Mouse (Mus musculus) cerebellum, adult 11-12 months (tissue): ENCODE measurements at regions not wholly inside any gene's neighbourhood (a gene's known extent, or its start where the extent isn't known, plus 50 kb on each side); places are given as distances from the start of the nearest gene placed in this dataset.

ENCODE experiments used
- DNase-seq: peaks from one replicate; pipeline ENCODE4 v3.0.0; 2022

DNA sequence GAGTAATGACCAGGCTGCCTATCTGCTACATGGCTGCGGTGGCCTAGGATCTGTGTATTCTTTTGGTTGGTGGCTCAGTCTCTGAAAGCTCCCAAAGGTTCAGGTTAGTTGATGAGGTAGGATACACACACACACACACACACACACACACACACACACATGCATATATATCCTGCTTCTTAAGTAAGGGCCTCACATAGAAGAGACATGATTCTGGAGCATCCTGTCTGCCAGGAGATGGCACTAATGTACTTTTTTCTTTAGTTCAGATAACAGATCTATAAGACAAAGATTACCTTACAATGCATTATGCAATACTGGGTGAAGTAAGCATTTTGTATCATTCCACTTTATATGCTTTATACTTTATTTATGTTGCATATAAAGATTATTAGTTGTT lies 149.8 kb downstream of the Ankrd7 start:
- DNase-seq: peak; percentile 13

DNA sequence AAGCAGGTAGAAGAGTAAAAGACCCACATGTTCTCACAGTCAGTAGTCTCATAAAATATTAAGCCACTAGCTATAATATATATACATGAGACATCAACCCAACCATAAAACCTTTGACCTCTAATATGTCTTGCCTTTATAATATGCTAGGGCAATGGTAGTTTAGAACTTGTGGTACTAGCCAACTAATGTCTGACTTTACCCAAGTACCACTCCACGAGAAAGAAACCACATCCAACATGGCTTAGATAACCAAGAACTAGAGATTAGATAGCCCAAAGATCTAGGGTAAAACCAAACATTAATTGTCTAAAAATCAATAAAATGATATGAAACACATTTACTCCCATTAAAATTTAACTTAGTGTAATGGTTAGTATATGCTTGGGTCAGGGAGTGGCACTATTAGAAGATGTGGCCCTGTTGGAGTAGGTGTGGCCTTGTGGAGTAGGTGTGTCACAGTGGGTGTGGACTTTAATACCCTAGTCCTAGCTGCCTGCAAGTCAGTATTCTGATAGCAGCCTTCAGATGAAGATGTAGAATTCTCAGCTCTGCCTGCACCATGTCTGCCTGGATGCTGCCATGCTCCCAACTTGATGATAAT lies 152.2 kb downstream of the Ankrd7 start:
- DNase-seq: no peak

DNA sequence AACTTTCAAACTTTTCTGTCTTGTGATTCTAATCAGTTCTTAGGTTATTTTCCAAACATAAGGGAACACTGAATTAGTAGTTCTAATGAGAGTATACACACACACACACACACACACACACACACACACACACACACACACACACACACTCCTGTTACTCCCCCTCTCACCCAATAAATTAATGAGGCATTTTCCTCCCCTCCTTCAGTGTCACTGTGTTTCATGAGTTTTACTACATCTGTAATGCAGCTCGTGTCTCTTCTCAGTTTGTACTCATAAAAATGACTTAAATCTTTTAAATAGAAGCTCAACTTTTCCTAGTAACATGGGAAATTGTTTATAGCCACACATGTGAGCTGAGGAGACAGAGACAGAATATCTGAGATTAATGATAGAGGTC lies 168.2 kb downstream of the Ankrd7 start:
- DNase-seq: no peak
